Mouse (Mus musculus): ENCODE data around the gene Tssk2. TPM values are rescaled to one million over a fixed set of nuclear protein-coding genes. Genes with fewer than 3 reads are reported as not detected.

Gene Tssk2
- polyA plus RNA-seq, 1 experiment from 2014 or later: not detected

- ATAC-seq (ENCODE audit: insufficient number of reproducible peaks, low FRiP score): no peak
- H3K4me1 ChIP-seq (replicated peaks): peaks cover 9% of the 10 kb centered on the region; the same call in 1 of the 2 replicates
- H3K27me3 ChIP-seq (replicated peaks): no peaks in the 10 kb centered on the region
- H3K4me2 ChIP-seq: no peak overlapping the region
- no peak overlapping the region for H3K4me3 ChIP-seq
- H3K27ac ChIP-seq (ENCODE audit: poor library complexity, severe bottlenecking): no peak overlapping the region
- H3K9ac ChIP-seq: no peak overlapping the region
- no peaks in the 10 kb centered on the region for H3K9me3 ChIP-seq (replicated peaks)
- peaks cover 30% of the 10 kb centered on the region for H3K36me3 ChIP-seq
These were observed 2.3 kb upstream of the Tssk2 start for GRCm38 (mm10) chr16:17896091-17896490.

GRCm38 (mm10) chr16:17911052-17911595 lies 12.7 kb downstream of the Tssk2 start, which contains the start of gene Ess2:
Ess2 (minus strand) TSS chr16:17911348.
- Histone ChIP-seq H3K9me3 (replicated peaks) (no peaks in the 10 kb centered on the region), H3K4me3 (peak within 1 kb of the TSS; percentile 89)
- ATAC-seq (ENCODE audit: insufficient number of reproducible peaks, low FRiP score): peak; percentile 91

GRCm38 (mm10) chr16:17914307-17915249 lies 16.1 kb downstream of the Tssk2 start, which contains the start of gene Gsc2:
Gsc2 (minus strand) TSS chr16:17915059.
- Histone ChIP-seq H3K4me2 (peak within 1 kb of the TSS; percentile 64), H3K9me3 (replicated peaks) (0 out of 2 replicates have a peak, but pooled peaks cover 3% of the 10 kb centered on the region), H3K4me3 (peak within 1 kb of the TSS; percentile 43), H3K27me3 (replicated peaks) (peaks cover 70% of the 10 kb centered on the region), H3K27ac (ENCODE audit: poor library complexity, severe bottlenecking) (no peak within 1 kb of the TSS), H3K9ac (peak within 1 kb of the TSS; percentile 24; the same call in 1 of the 2 replicates), H3K4me1 (replicated peaks) (peaks cover 19% of the 10 kb centered on the region), H3K36me3 (no peaks in the 10 kb centered on the region)
- under 1% methylated on average over 106 of the region's 106 CpGs for WGBS
- ATAC-seq (ENCODE audit: insufficient number of reproducible peaks, low FRiP score): no peak

More at GRCm38 (mm10) chr16:17911052-17911595, 12.7 kb downstream of the Tssk2 start, which contains the start of gene Ess2:
- Histone ChIP-seq H3K27me3 (replicated peaks) (peaks cover 46% of the 10 kb centered on the region), H3K36me3 (peaks cover 33% of the 10 kb centered on the region), H3K4me2 (peak within 1 kb of the TSS; percentile 88), H3K9ac (peak within 1 kb of the TSS; percentile 79), H3K4me1 (replicated peaks) (peaks cover 19% of the 10 kb centered on the region), H3K27ac (ENCODE audit: poor library complexity, severe bottlenecking) (no peak within 1 kb of the TSS)
- under 1% methylated on average over 35 of the region's 35 CpGs for WGBS

GRCm38 (mm10) chr16:17920586-17920985 lies 22.1 kb downstream of the Tssk2 start:
- Histone ChIP-seq H3K9me3 (replicated peaks) (0 out of 2 replicates have a peak, but pooled peaks cover 3% of the 10 kb centered on the region), H3K4me2 (peak overlapping the region; percentile 95), H3K36me3 (peaks cover 9% of the 10 kb centered on the region), H3K27me3 (replicated peaks) (peaks cover 44% of the 10 kb centered on the region), H3K9ac (peak overlapping the region; percentile 48), H3K4me1 (replicated peaks) (peaks cover 18% of the 10 kb centered on the region), H3K27ac (ENCODE audit: poor library complexity, severe bottlenecking) (no peak overlapping the region), H3K4me3 (peak overlapping the region; percentile 70)
- 5% methylated on average over 20 of the region's 20 CpGs for WGBS
- ATAC-seq (ENCODE audit: insufficient number of reproducible peaks, low FRiP score): no peak

GRCm38 (mm10) chr16:17921325-17922162 lies 23.1 kb downstream of the Tssk2 start:
- peaks cover 35% of the 10 kb centered on the region for H3K27me3 ChIP-seq (replicated peaks)
- 2% methylated on average over 45 of the region's 47 CpGs for WGBS
- H3K36me3 ChIP-seq: peaks cover 17% of the 10 kb centered on the region
- H3K4me1 ChIP-seq (replicated peaks): peaks cover 18% of the 10 kb centered on the region
- peak overlapping the region; percentile 90 for H3K9ac ChIP-seq
- H3K9me3 ChIP-seq (replicated peaks): 0 out of 2 replicates have a peak, but pooled peaks cover 3% of the 10 kb centered on the region
- H3K4me2 ChIP-seq: peak overlapping the region; percentile 95
- peak overlapping the region; percentile 70 for H3K4me3 ChIP-seq
- H3K27ac ChIP-seq (ENCODE audit: poor library complexity, severe bottlenecking): peak overlapping the region; percentile 72
- peak; percentile 94 for ATAC-seq (ENCODE audit: insufficient number of reproducible peaks, low FRiP score)

GRCm38 (mm10) chr16:17922163-17922538 lies 23.7 kb downstream of the Tssk2 start:
- H3K9ac ChIP-seq: peak overlapping the region; percentile 90
- H3K9me3 ChIP-seq (replicated peaks): 0 out of 2 replicates have a peak, but pooled peaks cover 3% of the 10 kb centered on the region
- H3K4me2 ChIP-seq: peak overlapping the region; percentile 95
- ATAC-seq (ENCODE audit: insufficient number of reproducible peaks, low FRiP score): peak; percentile 3
- H3K27me3 ChIP-seq (replicated peaks): peaks cover 29% of the 10 kb centered on the region
- peak overlapping the region; percentile 70 for H3K4me3 ChIP-seq
- WGBS: under 1% methylated on average over 14 of the region's 14 CpGs
- peaks cover 24% of the 10 kb centered on the region for H3K4me1 ChIP-seq (replicated peaks)
- H3K36me3 ChIP-seq: peaks cover 17% of the 10 kb centered on the region
- peak overlapping the region; percentile 63 for H3K27ac ChIP-seq (ENCODE audit: poor library complexity, severe bottlenecking)

- Histone ChIP-seq H3K4me1 (replicated peaks) (peaks cover 11% of the 10 kb centered on the region), H3K4me2 (peak overlapping the region; percentile 94), H3K9me3 (replicated peaks) (no peaks in the 10 kb centered on the region), H3K36me3 (peaks cover 17% of the 10 kb centered on the region), H3K27ac (ENCODE audit: poor library complexity, severe bottlenecking) (peak overlapping the region; percentile 9), H3K27me3 (replicated peaks) (no peaks in the 10 kb centered on the region), H3K4me3 (peak overlapping the region; percentile 71), H3K9ac (peak overlapping the region; percentile 83)
- peak; percentile 58 for ATAC-seq (ENCODE audit: insufficient number of reproducible peaks, low FRiP score)
- under 1% methylated on average over 70 of the region's 72 CpGs for WGBS
These were observed 29.1 kb downstream of the Tssk2 start for GRCm38 (mm10) chr16:17927351-17928082.

GRCm38 (mm10) chr16:17928087-17928580 lies 29.7 kb downstream of the Tssk2 start, which contains the start of gene Slc25a1:
Slc25a1 (minus strand) TSS chr16:17928219.
- under 1% methylated on average over 47 of the region's 47 CpGs for WGBS
- Histone ChIP-seq H3K36me3 (peaks cover 17% of the 10 kb centered on the region), H3K27ac (ENCODE audit: poor library complexity, severe bottlenecking) (peak within 1 kb of the TSS; percentile 9)

GRCm38 (mm10) chr16:17928627-17929104 lies 30.2 kb downstream of the Tssk2 start:
- peak overlapping the region; percentile 83 for H3K9ac ChIP-seq
- H3K4me1 ChIP-seq (replicated peaks): peaks cover 7% of the 10 kb centered on the region; the same call in 1 of the 2 replicates
- H3K27ac ChIP-seq (ENCODE audit: poor library complexity, severe bottlenecking): peak overlapping the region; percentile 9; the same call in 1 of the 2 replicates
- peak; percentile 48; the same call in 1 of the 2 replicates for ATAC-seq (ENCODE audit: insufficient number of reproducible peaks, low FRiP score)
- peak overlapping the region; percentile 71 for H3K4me3 ChIP-seq
- peak overlapping the region; percentile 94 for H3K4me2 ChIP-seq
- 0 out of 2 replicates have a peak, but pooled peaks cover 3% of the 10 kb centered on the region for H3K27me3 ChIP-seq (replicated peaks)
- under 1% methylated on average over 9 of the region's 9 CpGs for WGBS
- peaks cover 17% of the 10 kb centered on the region for H3K36me3 ChIP-seq
- no peaks in the 10 kb centered on the region for H3K9me3 ChIP-seq (replicated peaks)

More at GRCm38 (mm10) chr16:17928087-17928580, 29.7 kb downstream of the Tssk2 start, which contains the start of gene Slc25a1:
- H3K4me2 ChIP-seq: peak within 1 kb of the TSS; percentile 94
- H3K4me3 ChIP-seq: peak within 1 kb of the TSS; percentile 71
- H3K9ac ChIP-seq: peak within 1 kb of the TSS; percentile 83
- no peaks in the 10 kb centered on the region for H3K27me3 ChIP-seq (replicated peaks)
- H3K9me3 ChIP-seq (replicated peaks): no peaks in the 10 kb centered on the region
- H3K4me1 ChIP-seq (replicated peaks): peaks cover 7% of the 10 kb centered on the region; the same call in 1 of the 2 replicates
- peak; percentile 89 for ATAC-seq (ENCODE audit: insufficient number of reproducible peaks, low FRiP score)
